In the genomic region with DNA sequence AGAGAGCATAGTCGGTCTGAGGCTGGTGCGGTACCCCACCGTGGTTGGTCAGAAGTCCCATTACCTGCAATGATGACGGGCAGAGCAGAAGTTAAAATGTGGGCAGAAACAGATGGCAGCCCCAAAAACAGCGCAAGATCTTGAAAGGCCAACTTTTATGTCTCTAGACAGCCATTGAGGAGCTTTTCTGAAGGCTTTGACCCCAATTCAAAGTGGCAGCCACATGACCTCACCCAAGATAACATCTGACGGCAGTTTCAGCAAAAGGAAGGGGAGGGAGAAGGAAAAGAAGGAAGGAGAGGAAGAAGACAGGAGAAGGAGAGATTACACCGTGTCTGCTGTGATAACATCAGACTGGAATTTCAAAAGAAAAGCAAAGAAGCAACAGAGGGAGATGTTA, we compare ENCODE assay signal across 27 mouse cellular contexts.
"Had no signal": no experiment of that assay in that cellular context is flagged by ENCODE, and none has a peak within 500 bp of the region (broad histone marks: within the 10 kb centered on the region; RNA-seq: fewer than 3 reads in every experiment).

No protein-coding gene starts in this region.

- ATAC-seq: hindbrain, postnatal 0 days; intestine, embryonic 16.5 days; liver, embryonic 12.5 days had no signal

- H3K9ac ChIP-seq: heart, embryonic 13.5 days; heart, embryonic 15.5 days; hindbrain, embryonic 13.5 days; hindbrain, embryonic 15.5 days; kidney, embryonic 15.5 days; limb, embryonic 13.5 days; limb, embryonic 15.5 days; liver, embryonic 12.5 days; liver, embryonic 14.5 days had no signal

- H3K9me3 ChIP-seq: heart, embryonic 13.5 days; heart, embryonic 15.5 days; hindbrain, embryonic 13.5 days; hindbrain, embryonic 15.5 days; kidney, embryonic 15.5 days; limb, embryonic 13.5 days; limb, embryonic 15.5 days; liver, embryonic 12.5 days had no signal

- H3K27ac ChIP-seq: heart, adult 2 months; heart, embryonic 13.5 days; heart, embryonic 15.5 days; hindbrain, embryonic 13.5 days; hindbrain, embryonic 15.5 days; hindbrain, postnatal 0 days; kidney, embryonic 15.5 days; kidney, postnatal 0 days; left cerebral cortex, adult 2 months; limb, embryonic 13.5 days; limb, embryonic 15.5 days; liver, embryonic 12.5 days; liver, embryonic 14.5 days had no signal

- H3K4me3 ChIP-seq: heart, adult 2 months; heart, embryonic 13.5 days; heart, embryonic 15.5 days; hindbrain, embryonic 13.5 days; hindbrain, embryonic 15.5 days; kidney, embryonic 15.5 days; left cerebral cortex, adult 2 months; limb, embryonic 13.5 days; limb, embryonic 15.5 days; liver, embryonic 12.5 days had no signal

- DNase-seq: gastrocnemius, postnatal 14 days; gastrocnemius, postnatal 36 days; heart, adult 11 months; heart, adult 2 months; heart, postnatal 14 days; heart, postnatal 36 days; kidney, adult 11 months; kidney, adult 2 months; kidney, adult 9 months; kidney, postnatal 14 days; kidney, postnatal 36 days; layer of hippocampus, adult 9-11 months; left cerebral cortex, postnatal 4 days had no signal

- H3K4me2 ChIP-seq: heart, embryonic 11.5 days; heart, embryonic 13.5 days; heart, embryonic 15.5 days; hindbrain, embryonic 13.5 days; hindbrain, embryonic 15.5 days; kidney, embryonic 15.5 days; limb, embryonic 13.5 days; limb, embryonic 15.5 days; liver, embryonic 12.5 days had no signal

- H3K4me1 ChIP-seq: heart, embryonic 13.5 days; heart, embryonic 15.5 days; hindbrain, embryonic 13.5 days; hindbrain, embryonic 15.5 days; kidney, embryonic 15.5 days; limb, embryonic 15.5 days; liver, embryonic 12.5 days had no signal

- H3K36me3 ChIP-seq: heart, embryonic 13.5 days; heart, embryonic 15.5 days; hindbrain, embryonic 13.5 days; hindbrain, embryonic 15.5 days; kidney, embryonic 15.5 days; limb, embryonic 13.5 days; limb, embryonic 15.5 days; liver, embryonic 12.5 days had no signal

- H3K27me3 ChIP-seq: heart, embryonic 13.5 days; heart, embryonic 15.5 days; hindbrain, embryonic 13.5 days; hindbrain, embryonic 15.5 days; liver, embryonic 12.5 days had no signal
